Mouse (Mus musculus): ENCODE data around the gene Cpeb1.

DNA sequence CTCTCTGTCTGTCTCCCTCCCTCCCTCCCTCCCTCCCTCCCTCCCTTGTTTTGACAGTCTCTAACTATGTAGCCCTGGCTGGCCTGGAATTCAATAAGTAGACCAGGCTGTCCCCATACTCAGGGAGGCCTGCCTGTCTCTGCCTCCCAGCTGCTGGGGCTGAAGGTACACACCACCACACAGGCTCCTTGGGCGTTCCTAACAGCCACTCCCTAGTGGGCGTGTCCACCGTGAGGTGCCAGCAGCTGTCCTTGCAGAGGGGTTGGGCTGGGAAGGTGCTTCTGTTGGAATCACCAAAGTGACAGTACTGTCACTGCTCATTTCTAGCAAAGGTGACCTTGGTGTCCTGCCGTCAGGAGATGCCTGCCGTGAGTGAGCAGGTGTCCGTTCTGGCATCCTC, 128.4 kb downstream of the Cpeb1 start:
- TF ChIP-seq GATA1 (IDR thresholded peaks at IDR 0.05; ENCODE audit: low read length) (no peak), TAL1 (IDR thresholded peaks at IDR 0.05; ENCODE audit: low read length) (no peak)
